Mouse (Mus musculus) heart, adult 2 months (tissue): ENCODE measurements around the gene Arl5b.

Experiments
- CTCF ChIP-seq: fragments of 200-600 bp; IDR thresholded peaks from 2 replicates; pipeline ENCODE4 v1.8.1; 2022; ENCODE audit warnings: antibody characterized with exemption, mild to moderate bottlenecking, moderate library complexity
- EP300 ChIP-seq: fragments of 200-500 bp; IDR thresholded peaks from 2 replicates; pipeline ENCODE4 v1.6.1; 2011; ENCODE audit warnings: low read depth, low read length, control low read depth; ENCODE audit not compliant: insufficient read depth
- POLR2A ChIP-seq: fragments of 200-500 bp; IDR thresholded peaks from 2 replicates; pipeline ENCODE4 v1.6.1; 2011; ENCODE audit warnings: mild to moderate bottlenecking, low read depth, low read length, control low read depth; ENCODE audit not compliant: insufficient read depth

GRCm38 (mm10) chr2:15007531-15007930 lies 41.7 kb upstream of the Arl5b start:
- TF ChIP-seq POLR2A (no peak), CTCF (no peak), EP300 (no peak)
